ENCODE assay signal across 21 mouse cellular contexts in the genomic region with DNA sequence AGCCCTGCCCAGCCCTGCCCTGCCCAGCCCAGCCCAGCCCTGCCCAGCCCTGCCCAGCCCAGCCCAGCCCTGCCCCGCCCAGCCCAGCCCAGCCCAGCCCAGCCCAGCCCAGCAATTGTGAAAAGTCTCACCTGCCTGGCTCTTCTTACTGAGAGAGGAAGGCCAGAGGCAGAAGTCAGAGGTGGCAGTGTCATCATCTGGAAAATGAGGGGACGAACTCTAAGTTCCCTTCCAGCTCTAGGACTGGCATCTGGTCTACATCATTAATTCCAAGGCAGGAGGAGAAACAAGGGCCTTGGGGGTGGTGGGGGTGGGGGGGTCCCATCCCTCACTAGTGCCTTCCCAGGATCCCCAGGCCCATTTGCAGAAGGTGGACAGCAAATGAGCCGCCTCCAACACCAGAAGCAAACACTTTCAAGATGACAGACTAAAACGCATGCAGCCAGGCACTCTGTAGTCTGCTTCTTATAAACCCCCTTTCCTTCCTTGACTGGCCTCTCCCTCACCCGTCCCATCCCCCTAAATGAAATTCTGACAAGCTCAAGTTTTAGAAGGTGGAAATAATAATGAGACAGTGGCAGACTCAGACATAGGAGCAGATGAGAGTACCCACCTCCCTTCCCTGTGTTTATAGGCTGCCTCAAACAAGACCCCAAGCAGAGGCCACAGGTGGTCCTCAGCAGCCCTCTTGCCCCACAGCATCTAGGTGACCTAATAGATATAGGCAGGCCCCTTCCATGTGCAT.
"Had no signal": no experiment of that assay in that cellular context is flagged by ENCODE, and none has a peak within 500 bp of the region (broad histone marks: within the 10 kb centered on the region; RNA-seq: fewer than 3 reads in every experiment).

No protein-coding gene starts in this region.

- ATAC-seq: intestine, embryonic 15.5 days; liver, postnatal 0 days; lung, postnatal 0 days; midbrain, embryonic 13.5 days; midbrain, embryonic 16.5 days had no signal

- H3K9me3 ChIP-seq: intestine, embryonic 15.5 days; limb, embryonic 15.5 days; midbrain, embryonic 13.5 days had no signal

- H3K9ac ChIP-seq: intestine, embryonic 15.5 days; limb, embryonic 15.5 days; liver, embryonic 14.5 days; liver, postnatal 0 days; lung, embryonic 14.5 days; midbrain, embryonic 13.5 days had no signal

- H3K27me3 ChIP-seq: intestine, embryonic 15.5 days; midbrain, embryonic 13.5 days had no signal

- DNase-seq: kidney, adult 11 months; kidney, adult 9 months; kidney, postnatal 25 days; layer of hippocampus, adult 9-11 months; left cerebral cortex, postnatal 4 days; liver, postnatal 0 days; lung, embryonic 14.5 days; lung, postnatal 36 days; thymus, adult 2 months; thymus, postnatal 14 days; thymus, postnatal 4 days had no signal

- H3K36me3 ChIP-seq: intestine, embryonic 15.5 days; limb, embryonic 15.5 days; midbrain, embryonic 13.5 days had no signal

- H3K4me1 ChIP-seq: intestine, embryonic 15.5 days had no signal

- H3K27ac ChIP-seq: intestine, embryonic 15.5 days; kidney, postnatal 0 days; layer of hippocampus, adult 2 months; limb, embryonic 15.5 days; liver, embryonic 14.5 days; midbrain, embryonic 13.5 days had no signal

- H3K4me3 ChIP-seq: intestine, embryonic 15.5 days; layer of hippocampus, adult 2 months; limb, embryonic 15.5 days; midbrain, embryonic 13.5 days; myocyte had no signal

- H3K4me2 ChIP-seq: intestine, embryonic 15.5 days; limb, embryonic 15.5 days; liver, embryonic 11.5 days; lung, embryonic 14.5 days; midbrain, embryonic 13.5 days had no signal
